Comparison of ENCODE assay signal across 14 mouse cellular contexts in the genomic region with DNA sequence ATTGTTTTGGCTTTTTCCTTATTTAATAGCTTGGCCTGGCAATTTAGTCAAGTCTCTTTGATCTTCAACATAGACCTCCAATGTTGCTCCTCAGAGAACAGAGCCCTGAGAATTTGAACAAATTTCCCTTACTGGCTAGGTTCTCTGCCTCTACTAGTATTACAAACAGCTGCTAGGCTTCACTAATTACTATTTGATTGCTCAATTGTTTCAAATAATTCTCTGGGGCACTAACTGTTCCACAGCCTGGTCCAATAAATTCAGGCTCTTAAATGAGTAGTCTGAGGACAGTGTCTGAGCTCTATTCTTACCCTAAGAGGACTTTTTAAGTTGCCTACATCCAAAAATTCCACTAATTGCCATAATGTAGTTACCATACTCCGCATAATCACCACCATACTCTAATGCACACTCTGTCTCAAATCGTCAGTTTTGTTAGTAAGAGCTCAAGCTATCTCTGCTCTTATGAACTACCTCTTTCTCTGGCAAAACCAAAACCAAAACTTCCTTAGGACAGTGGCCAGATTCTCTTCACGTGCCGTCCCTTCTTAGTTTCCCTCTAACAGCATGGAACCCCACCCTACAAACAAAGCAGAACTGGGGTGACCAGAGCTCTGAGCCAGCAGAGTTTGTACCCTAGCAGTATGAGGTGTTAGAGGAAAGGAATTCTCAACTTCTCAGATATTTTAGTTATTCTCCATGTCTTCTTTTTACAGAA.
A peak's percentile ranks its signal among the peaks of the same experiment; 100 is the strongest.
DNase-seq lines count a peak whose midpoint lies in the region; ATAC-seq and TF ChIP-seq lines count a peak whose summit lies in the region.
"Had no signal": no experiment of that assay in that cellular context is flagged by ENCODE, and none has a peak within 500 bp of the region (broad histone marks: within the 10 kb centered on the region; RNA-seq: fewer than 3 reads in every experiment).

No protein-coding gene starts in this region.

- peak; percentile 20 to 27 for DNase-seq in heart, postnatal 10 days
- DNase-seq in G1E (ENCODE audit: low spot score), result no peak
- DNase-seq in thymus, adult 18-20 months, result no peak
- no peak for DNase-seq in embryo, embryonic 11 days
- DNase-seq: cerebellum, postnatal 36 days; gastrocnemius, postnatal 14 days; kidney, postnatal 10 days; lung, embryonic 14.5 days had no signal

- no peak overlapping the region for H3K4me2 ChIP-seq in heart, embryonic 11.5 days
- H3K4me2 ChIP-seq in forebrain, embryonic 12.5 days, result no peak overlapping the region
- H3K4me2 ChIP-seq: hindbrain, embryonic 15.5 days; lung, embryonic 14.5 days had no signal

- no peaks in the 10 kb centered on the region for H3K4me1 ChIP-seq in heart, embryonic 11.5 days (ENCODE audit: control insufficient read depth, insufficient read depth, low read length)
- peaks cover 66% of the 10 kb centered on the region for H3K4me1 ChIP-seq in G1E (ENCODE audit: insufficient read depth, low read depth, low read length)
- no peaks in the 10 kb centered on the region for H3K4me1 ChIP-seq in forebrain, embryonic 12.5 days
- H3K4me1 ChIP-seq: hindbrain, embryonic 15.5 days had no signal

- H3K27me3 ChIP-seq in heart, embryonic 11.5 days (ENCODE audit: control insufficient read depth, insufficient read depth, low read length), result no peaks in the 10 kb centered on the region
- no peaks in the 10 kb centered on the region for H3K27me3 ChIP-seq in G1E (ENCODE audit: insufficient read depth, low read length)
- no peaks in the 10 kb centered on the region for H3K27me3 ChIP-seq in forebrain, embryonic 12.5 days
- H3K27me3 ChIP-seq: hindbrain, embryonic 15.5 days had no signal

- no peak for TF ChIP-seq CTCF in G1E (IDR thresholded peaks at IDR 0.05; ENCODE audit: low read depth, low read length)

- no peak overlapping the region for H3K27ac ChIP-seq in heart, embryonic 11.5 days (ENCODE audit: low read depth, low read length)
- H3K27ac ChIP-seq in forebrain, embryonic 12.5 days, result no peak overlapping the region
- H3K27ac ChIP-seq: hindbrain, embryonic 15.5 days had no signal

- no peak for ATAC-seq in heart, embryonic 11.5 days (replicated peaks; ENCODE audit: insufficient number of reproducible peaks, low FRiP score, low TSS enrichment)
- 0 out of 2 replicates have a peak, but pooled peaks have one; percentile 1 for ATAC-seq in G1E (ENCODE audit: extremely low read depth, insufficient number of reproducible peaks, low FRiP score, poor library complexity, severe bottlenecking)
- peak; percentile 83 to 86 for ATAC-seq in hematopoietic stem cell, adult 5-6 weeks (replicated peaks in 1 of 2; ENCODE audit: insufficient read depth in 1 of 2, low FRiP score in 2 of 2, low TSS enrichment in 1 of 2, low read depth in 1 of 2, poor library complexity in 2 of 2, severe bottlenecking in 2 of 2)
- ATAC-seq in megakaryocyte, adult 5-6 weeks (ENCODE audit: poor library complexity, severe bottlenecking), result peak; percentile 95
- no peak for ATAC-seq in forebrain, embryonic 12.5 days (ENCODE audit: low FRiP score)
- ATAC-seq: activated CD4-positive, CD25-positive, alpha-beta regulatory T cell, adult 4 months had no signal

- no peaks in the 10 kb centered on the region for H3K36me3 ChIP-seq in heart, embryonic 11.5 days (ENCODE audit: control insufficient read depth, insufficient read depth, low read length)
- H3K36me3 ChIP-seq in G1E (replicated peaks), result peaks cover 16% of the 10 kb centered on the region
- no peaks in the 10 kb centered on the region for H3K36me3 ChIP-seq in forebrain, embryonic 12.5 days (replicated peaks)
- H3K36me3 ChIP-seq: hindbrain, embryonic 15.5 days had no signal

- WGBS in heart, embryonic 11.5 days (ENCODE audit: insufficient replicate concordance), result 78% methylated on average over 4 of the region's 4 CpGs
- 84% methylated on average over 4 of the region's 4 CpGs for WGBS in forebrain, embryonic 12.5 days

- intact Hi-C loops in heart, postnatal 10 days (cut with DNase I), result no loop called here

- H3K9ac ChIP-seq in heart, embryonic 11.5 days (ENCODE audit: low read depth, low read length), result no peak overlapping the region
- no peak overlapping the region for H3K9ac ChIP-seq in forebrain, embryonic 12.5 days
- H3K9ac ChIP-seq: hindbrain, embryonic 15.5 days; lung, embryonic 14.5 days had no signal

- no peak overlapping the region for H3K4me3 ChIP-seq in heart, embryonic 11.5 days (ENCODE audit: low read depth, low read length)
- H3K4me3 ChIP-seq in G1E (ENCODE audit: low read depth, low read length), result no peak overlapping the region
- no peak overlapping the region for H3K4me3 ChIP-seq in forebrain, embryonic 12.5 days (replicated peaks)
- H3K4me3 ChIP-seq: hindbrain, embryonic 15.5 days had no signal

- H3K9me3 ChIP-seq in heart, embryonic 11.5 days (replicated peaks; ENCODE audit: control insufficient read depth, low read length), result no peaks in the 10 kb centered on the region
- H3K9me3 ChIP-seq in G1E (replicated peaks), result no peaks in the 10 kb centered on the region
- no peaks in the 10 kb centered on the region for H3K9me3 ChIP-seq in forebrain, embryonic 12.5 days
- H3K9me3 ChIP-seq: hindbrain, embryonic 15.5 days had no signal

Comparison
In these comparisons a context has a peak if more than half of its experiments do, and no peak if none do; other contexts are left out.
1. DNase-seq: peak in heart, postnatal 10 days (2 of 2); none in G1E (single experiment), thymus, adult 18-20 months (0 of 2) and embryo, embryonic 11 days (single experiment).
2. ATAC-seq: peak in G1E (single experiment), hematopoietic stem cell, adult 5-6 weeks (2 of 2) and megakaryocyte, adult 5-6 weeks (single experiment); none in heart, embryonic 11.5 days (single experiment) and forebrain, embryonic 12.5 days (single experiment).